Mouse (Mus musculus) embryonic facial prominence, embryonic 10.5 days (tissue): Measurements from ENCODE around the gene Dpm1. TPM values are rescaled to one million over a fixed set of nuclear protein-coding genes. Genes with fewer than 3 reads are reported as not detected.
A peak's percentile ranks its signal among the peaks of the same experiment; 100 is the strongest.

ENCODE experiments used
- DNase-seq: peaks from one replicate; pipeline ENCODE4 v3.0.0-alpha.2; 2017; ENCODE audit warnings: low spot score
- H3K27ac ChIP-seq: fragments of 300-500 bp; sonication (generic); replicated peaks from 2 replicates; pipeline ENCODE4 v1.5.1; 2016; ENCODE audit warnings: mild to moderate bottlenecking
- H3K27me3 ChIP-seq: fragments of 300-500 bp; sonication (generic); replicated peaks from 2 replicates; pipeline ENCODE4 v1.6.1; 2016; ENCODE audit warnings: low read depth, mild to moderate bottlenecking; ENCODE audit not compliant: poor library complexity, severe bottlenecking
- H3K36me3 ChIP-seq: fragments of 300-500 bp; sonication (generic); replicated peaks from 2 replicates; pipeline ENCODE4 v1.6.1; 2016; ENCODE audit warnings: mild to moderate bottlenecking, moderate library complexity
- H3K4me1 ChIP-seq: fragments of 300-500 bp; sonication (generic); 2 replicates; pipeline ENCODE4 v1.6.1; 2016
- H3K4me3 ChIP-seq: fragments of 300-500 bp; sonication (generic); 2 replicates; pipeline ENCODE4 v1.5.1; 2016; ENCODE audit warnings: mild to moderate bottlenecking, moderate library complexity
- H3K9me3 ChIP-seq: fragments of 300-500 bp; sonication (generic); 2 replicates; pipeline ENCODE4 v1.6.1; 2016; ENCODE audit warnings: mild to moderate bottlenecking
- WGBS: fragments of 180-500 bp; shearing (Covaris S2); methylation state at CpG from one replicate; pipeline ENCODE4 v1.1.7; 2016; 5-methylcytosine and 5-hydroxymethylcytosine counted together
- microRNA-seq: library from miRNA; unstranded; fragments of <30 nt; microRNA quantifications from one replicate; pipeline ENCODE4, GENCODE M21; 2017
- polyA plus RNA-seq: library from polyadenylated mRNA; unstranded; fragments of >200 nt; fragmentation: Nextera tagmentation; extraction: Ambion mirVana; gene quantifications from 2 replicates; pipeline ENCODE4 v1.2.1, GENCODE M21; 2016

Gene Dpm1
- polyA plus RNA-seq, 1 experiment from 2014 or later, result 72.5 TPM

GRCm38 (mm10) chr2:168170167-168170685, 60.2 kb downstream of the Dpm1 start:
- H3K4me1 ChIP-seq, result peaks cover 50% of the 10 kb centered on the region
- no peaks in the 10 kb centered on the region for H3K9me3 ChIP-seq
- peak overlapping the region; percentile 88 for H3K27ac ChIP-seq
- no peaks in the 10 kb centered on the region for H3K27me3 ChIP-seq
- peak overlapping the region; percentile 43 for H3K4me3 ChIP-seq
- 10% methylated on average over 13 of the region's 13 CpGs for WGBS
- peaks cover 8% of the 10 kb centered on the region for H3K36me3 ChIP-seq
- DNase-seq, result peak; percentile 61

GRCm38 (mm10) chr2:168169800-168170113, 60.6 kb downstream of the Dpm1 start:
- H3K27ac ChIP-seq, result peak overlapping the region; percentile 88
- peaks cover 4% of the 10 kb centered on the region for H3K36me3 ChIP-seq
- under 1% methylated on average over 9 of the region's 9 CpGs for WGBS
- H3K27me3 ChIP-seq, result no peaks in the 10 kb centered on the region
- peaks cover 50% of the 10 kb centered on the region for H3K4me1 ChIP-seq
- no peaks in the 10 kb centered on the region for H3K9me3 ChIP-seq
- DNase-seq, result no peak
- peak overlapping the region; percentile 43 for H3K4me3 ChIP-seq

- H3K9me3 ChIP-seq, result no peaks in the 10 kb centered on the region
- H3K27ac ChIP-seq, result peak overlapping the region; percentile 88
- H3K36me3 ChIP-seq, result peaks cover 3% of the 10 kb centered on the region; the same call in 1 of the 2 replicates
- peak; percentile 88 for DNase-seq
- 25% methylated on average over 9 of the region's 9 CpGs for WGBS
- no peaks in the 10 kb centered on the region for H3K27me3 ChIP-seq
- H3K4me3 ChIP-seq, result peak overlapping the region; percentile 43
- peaks cover 50% of the 10 kb centered on the region for H3K4me1 ChIP-seq
Measured at GRCm38 (mm10) chr2:168168892-168169799, 61.2 kb downstream of the Dpm1 start.

GRCm38 (mm10) chr2:168167781-168168180, 62.6 kb downstream of the Dpm1 start:
- Histone ChIP-seq H3K4me3 (no peak overlapping the region), H3K4me1 (peaks cover 50% of the 10 kb centered on the region), H3K27me3 (no peaks in the 10 kb centered on the region), H3K9me3 (no peaks in the 10 kb centered on the region), H3K27ac (peak overlapping the region; percentile 88; the same call in 1 of the 2 replicates), H3K36me3 (no peaks in the 10 kb centered on the region)
- 46% methylated on average over 3 of the region's 3 CpGs for WGBS
- no peak for DNase-seq

- H3K27me3 ChIP-seq, result peaks cover 7% of the 10 kb centered on the region; the same call in 1 of the 2 replicates
- H3K36me3 ChIP-seq, result no peaks in the 10 kb centered on the region
- H3K9me3 ChIP-seq, result no peaks in the 10 kb centered on the region
- no peak overlapping the region for H3K4me3 ChIP-seq
- DNase-seq, result no peak
- H3K4me1 ChIP-seq, result peaks cover 57% of the 10 kb centered on the region
- WGBS, result 49% methylated on average over 21 of the region's 21 CpGs
- peak overlapping the region; percentile 88 for H3K27ac ChIP-seq
Measured at GRCm38 (mm10) chr2:168166750-168167460, 63.5 kb downstream of the Dpm1 start.

GRCm38 (mm10) chr2:168161978-168162377, 68.4 kb downstream of the Dpm1 start:
- DNase-seq, result no peak
- Histone ChIP-seq H3K27me3 (peaks cover 54% of the 10 kb centered on the region), H3K36me3 (no peaks in the 10 kb centered on the region), H3K27ac (peak overlapping the region; percentile 85), H3K4me3 (peak overlapping the region; percentile 52), H3K4me1 (peaks cover 52% of the 10 kb centered on the region), H3K9me3 (no peaks in the 10 kb centered on the region)
- 6% methylated on average over 14 of the region's 14 CpGs for WGBS

- 2% methylated on average over 11 of the region's 11 CpGs for WGBS
- DNase-seq, result peak; percentile 68
Measured at GRCm38 (mm10) chr2:168161514-168161971, 68.8 kb downstream of the Dpm1 start.

GRCm38 (mm10) chr2:168160370-168160930, 69.9 kb downstream of the Dpm1 start:
- 79% methylated on average over 9 of the region's 9 CpGs for WGBS

More at GRCm38 (mm10) chr2:168161514-168161971, 68.8 kb downstream of the Dpm1 start:
- Histone ChIP-seq H3K4me1 (peaks cover 48% of the 10 kb centered on the region), H3K9me3 (no peaks in the 10 kb centered on the region), H3K27me3 (peaks cover 56% of the 10 kb centered on the region), H3K36me3 (no peaks in the 10 kb centered on the region), H3K4me3 (peak overlapping the region; percentile 52), H3K27ac (peak overlapping the region; percentile 85)

More at GRCm38 (mm10) chr2:168160370-168160930, 69.9 kb downstream of the Dpm1 start:
- no peak for DNase-seq
- Histone ChIP-seq H3K27me3 (peaks cover 67% of the 10 kb centered on the region), H3K27ac (no peak overlapping the region), H3K9me3 (no peaks in the 10 kb centered on the region), H3K4me1 (peaks cover 47% of the 10 kb centered on the region), H3K4me3 (no peak overlapping the region), H3K36me3 (no peaks in the 10 kb centered on the region)

Small RNA genes lying within 50 kb of the gene (microRNA-seq; reads per million reads assigned to microRNA genes)
- not detected for gene Gm24561

Other genes with a start within 250 kb of the Dpm1 start
- gene Ripor3, start 220.0 kb downstream of the Dpm1 start, polyA plus RNA-seq, result 0.47 and 0.95 TPM in 2 replicates
- gene Pard6b, start 149.6 kb downstream of the Dpm1 start, polyA plus RNA-seq, result 7.3 and 7.4 TPM in 2 replicates
- 3.4 and 3.5 TPM in 2 replicates for gene Adnp, start 23.5 kb downstream of the Dpm1 start, polyA plus RNA-seq
- gene Gm20716, start 227 bp downstream of the Dpm1 start, polyA plus RNA-seq, result 17.9 and 20.7 TPM in 2 replicates
- 6.4 and 6.6 TPM in 2 replicates for gene Mocs3, start within 50 bp of the Dpm1 start, polyA plus RNA-seq
- gene Kcng1, start 51.1 kb upstream of the Dpm1 start, polyA plus RNA-seq, result 1.2 and 1.4 TPM in 2 replicates